Mouse (Mus musculus) hindbrain, embryonic 13.5 days (tissue): ENCODE measurements around the gene Fez1. TPM values are rescaled to one million over a fixed set of nuclear protein-coding genes. Genes with fewer than 3 reads are reported as not detected.

Experiments
- ATAC-seq: fragments of 200-750 bp; cut with Nextera tagmentation; 2 replicates; pipeline ENCODE4 v1.8.0; 2017; ENCODE audit warnings: moderate TSS enrichment; ENCODE audit not compliant: low FRiP score
- H3K27ac ChIP-seq: fragments of 300-500 bp; sonication (generic); 2 replicates; pipeline ENCODE4 v1.5.1; 2015; ENCODE audit warnings: inconsistent platforms, mild to moderate bottlenecking, moderate library complexity
- H3K27me3 ChIP-seq: fragments of 300-500 bp; sonication (generic); 2 replicates; pipeline ENCODE4 v1.6.1; 2015; ENCODE audit warnings: mild to moderate bottlenecking, inconsistent platforms
- H3K36me3 ChIP-seq: fragments of 300-500 bp; sonication (generic); 2 replicates; pipeline ENCODE4 v1.6.1; 2015; ENCODE audit warnings: mild to moderate bottlenecking, inconsistent platforms
- H3K4me1 ChIP-seq: fragments of 300-500 bp; sonication (generic); replicated peaks from 2 replicates; pipeline ENCODE4 v1.6.1; 2015; ENCODE audit warnings: inconsistent platforms
- H3K4me2 ChIP-seq: fragments of 300-500 bp; sonication (generic); 2 replicates; pipeline ENCODE4 v1.6.1; 2015; ENCODE audit warnings: inconsistent platforms, mild to moderate bottlenecking, moderate library complexity
- H3K4me3 ChIP-seq: fragments of 300-500 bp; sonication (generic); 2 replicates; pipeline ENCODE4 v1.5.1; 2015; ENCODE audit warnings: mild to moderate bottlenecking, inconsistent platforms
- H3K9ac ChIP-seq: fragments of 300-500 bp; sonication (generic); 2 replicates; pipeline ENCODE4 v1.6.1; 2015; ENCODE audit warnings: mild to moderate bottlenecking, inconsistent platforms
- H3K9me3 ChIP-seq: fragments of 300-500 bp; sonication (generic); 2 replicates; pipeline ENCODE4 v1.6.1; 2016; ENCODE audit warnings: inconsistent platforms
- WGBS: fragments of 180-500 bp; shearing (Covaris S2); methylation state at CpG from one replicate; pipeline ENCODE4 v1.1.7; 2015; 5-methylcytosine and 5-hydroxymethylcytosine counted together
- polyA plus RNA-seq: library from polyadenylated mRNA; unstranded; fragments of >200 nt; fragmentation: Nextera tagmentation; extraction: Ambion mirVana; gene quantifications from 2 replicates; pipeline ENCODE4 v1.2.1, GENCODE M21; 2015

The Fez1 gene
- 612 and 624 TPM in 2 replicates for polyA plus RNA-seq

GRCm38 (mm10) chr9:36821644-36822000 lies at the start of gene Fez1:
Gene Fez1 (plus strand): TSS chr9:36821864.
- Histone ChIP-seq H3K4me1 (peaks cover 30% of the 10 kb centered on the region), H3K27ac (peak within 1 kb of the TSS; percentile 98), H3K27me3 (no peaks in the 10 kb centered on the region), H3K4me3 (peak within 1 kb of the TSS; percentile 38), H3K9me3 (no peaks in the 10 kb centered on the region), H3K9ac (peak within 1 kb of the TSS; percentile 71), H3K4me2 (peak within 1 kb of the TSS; percentile 61), H3K36me3 (no peaks in the 10 kb centered on the region)
- 0% methylated on average over 8 of the region's 8 CpGs for WGBS
- ATAC-seq = peak; percentile 98

GRCm38 (mm10) chr9:36783921-36784320 lies 37.7 kb upstream of the Fez1 start:
- WGBS = 96% methylated on average over 2 of the region's 2 CpGs
- no peak for ATAC-seq
- Histone ChIP-seq H3K9me3 (no peaks in the 10 kb centered on the region), H3K27ac (no peak overlapping the region), H3K9ac (no peak overlapping the region), H3K4me2 (no peak overlapping the region), H3K36me3 (peaks cover 90% of the 10 kb centered on the region), H3K4me3 (no peak overlapping the region), H3K27me3 (no peaks in the 10 kb centered on the region), H3K4me1 (no peaks in the 10 kb centered on the region)

- H3K36me3 ChIP-seq = peaks cover 54% of the 10 kb centered on the region
- no peak for ATAC-seq
- no peak overlapping the region for H3K27ac ChIP-seq
- peaks cover 27% of the 10 kb centered on the region for H3K4me1 ChIP-seq
- no peak overlapping the region for H3K4me3 ChIP-seq
- 93% methylated on average over 3 of the region's 3 CpGs for WGBS
- no peak overlapping the region for H3K9ac ChIP-seq
- H3K4me2 ChIP-seq = no peak overlapping the region
- no peaks in the 10 kb centered on the region for H3K9me3 ChIP-seq
- H3K27me3 ChIP-seq = no peaks in the 10 kb centered on the region
These were observed 29.5 kb upstream of the Fez1 start for GRCm38 (mm10) chr9:36792191-36792590.

- no peak overlapping the region for H3K4me3 ChIP-seq
- H3K36me3 ChIP-seq = peaks cover 34% of the 10 kb centered on the region
- H3K27ac ChIP-seq = no peak overlapping the region
- WGBS = 70% methylated on average over 2 of the region's 2 CpGs
- H3K27me3 ChIP-seq = no peaks in the 10 kb centered on the region
- no peak for ATAC-seq
- H3K4me1 ChIP-seq = peaks cover 33% of the 10 kb centered on the region
- H3K9me3 ChIP-seq = no peaks in the 10 kb centered on the region
- H3K4me2 ChIP-seq = no peak overlapping the region
- H3K9ac ChIP-seq = no peak overlapping the region
These were observed 27.2 kb upstream of the Fez1 start for GRCm38 (mm10) chr9:36794487-36794886.

- peaks cover 23% of the 10 kb centered on the region for H3K36me3 ChIP-seq
- 86% methylated on average over 1 of the region's 1 CpGs for WGBS
- no peak overlapping the region for H3K27ac ChIP-seq
- H3K27me3 ChIP-seq = no peaks in the 10 kb centered on the region
- H3K4me1 ChIP-seq = peaks cover 33% of the 10 kb centered on the region
- peak overlapping the region; percentile 97; the same call in 1 of the 2 replicates for H3K4me3 ChIP-seq
- H3K9ac ChIP-seq = peak overlapping the region; percentile 98; the same call in 1 of the 2 replicates
- H3K9me3 ChIP-seq = no peaks in the 10 kb centered on the region
- ATAC-seq = no peak
- peak overlapping the region; percentile 81 for H3K4me2 ChIP-seq
These were observed 26.1 kb upstream of the Fez1 start for GRCm38 (mm10) chr9:36795556-36795955.

- Histone ChIP-seq H3K36me3 (peaks cover 16% of the 10 kb centered on the region), H3K9me3 (no peaks in the 10 kb centered on the region), H3K4me2 (peak overlapping the region; percentile 81), H3K9ac (peak overlapping the region; percentile 98), H3K4me3 (peak overlapping the region; percentile 97), H3K27ac (no peak overlapping the region), H3K4me1 (peaks cover 33% of the 10 kb centered on the region), H3K27me3 (no peaks in the 10 kb centered on the region)
- no peak for ATAC-seq
- WGBS = 15% methylated on average over 5 of the region's 5 CpGs
These were observed 25.4 kb upstream of the Fez1 start for GRCm38 (mm10) chr9:36796224-36796623.

GRCm38 (mm10) chr9:36796781-36797555 lies 24.7 kb upstream of the Fez1 start, which contains the start of gene Ei24:
Gene Ei24 (minus strand): TSS chr9:36797393.
- WGBS = under 1% methylated on average over 56 of the region's 66 CpGs

GRCm38 (mm10) chr9:36801961-36802360 lies 19.7 kb upstream of the Fez1 start:
- Histone ChIP-seq H3K27ac (no peak overlapping the region), H3K4me2 (no peak overlapping the region), H3K36me3 (no peaks in the 10 kb centered on the region), H3K27me3 (no peaks in the 10 kb centered on the region), H3K4me3 (no peak overlapping the region), H3K4me1 (peaks cover 6% of the 10 kb centered on the region; the same call in 1 of the 2 replicates), H3K9ac (no peak overlapping the region), H3K9me3 (no peaks in the 10 kb centered on the region)
- 88% methylated on average over 2 of the region's 2 CpGs for WGBS
- ATAC-seq = no peak

More at GRCm38 (mm10) chr9:36796781-36797555, 24.7 kb upstream of the Fez1 start, which contains the start of gene Ei24:
- H3K9me3 ChIP-seq = no peaks in the 10 kb centered on the region
- H3K36me3 ChIP-seq = peaks cover 9% of the 10 kb centered on the region
- H3K9ac ChIP-seq = peak within 1 kb of the TSS; percentile 98
- peak within 1 kb of the TSS; percentile 81 for H3K4me2 ChIP-seq
- H3K4me1 ChIP-seq = peaks cover 33% of the 10 kb centered on the region
- peak; percentile 99 for ATAC-seq
- H3K27me3 ChIP-seq = no peaks in the 10 kb centered on the region
- peak within 1 kb of the TSS; percentile 97 for H3K4me3 ChIP-seq
- peak within 1 kb of the TSS; percentile 83 for H3K27ac ChIP-seq

- no peaks in the 10 kb centered on the region for H3K36me3 ChIP-seq
- H3K9ac ChIP-seq = no peak overlapping the region
- no peaks in the 10 kb centered on the region for H3K4me1 ChIP-seq
- WGBS = 88% methylated on average over 3 of the region's 3 CpGs
- H3K9me3 ChIP-seq = no peaks in the 10 kb centered on the region
- no peaks in the 10 kb centered on the region for H3K27me3 ChIP-seq
- no peak for ATAC-seq
- no peak overlapping the region for H3K27ac ChIP-seq
- no peak overlapping the region for H3K4me3 ChIP-seq
- H3K4me2 ChIP-seq = no peak overlapping the region
These were observed 18.7 kb upstream of the Fez1 start for GRCm38 (mm10) chr9:36802951-36803350.

- 82% methylated on average over 6 of the region's 6 CpGs for WGBS
- no peak overlapping the region for H3K4me2 ChIP-seq
- no peak for ATAC-seq
These were observed 18.3 kb upstream of the Fez1 start for GRCm38 (mm10) chr9:36803386-36803785.

GRCm38 (mm10) chr9:36803926-36804325 lies 17.7 kb upstream of the Fez1 start:
- ATAC-seq = no peak
- Histone ChIP-seq H3K9me3 (no peaks in the 10 kb centered on the region), H3K9ac (no peak overlapping the region), H3K4me3 (no peak overlapping the region), H3K27me3 (no peaks in the 10 kb centered on the region), H3K36me3 (no peaks in the 10 kb centered on the region), H3K4me1 (no peaks in the 10 kb centered on the region), H3K27ac (no peak overlapping the region), H3K4me2 (no peak overlapping the region)
- WGBS = 86% methylated on average over 3 of the region's 3 CpGs

More at GRCm38 (mm10) chr9:36803386-36803785, 18.3 kb upstream of the Fez1 start:
- H3K27ac ChIP-seq = no peak overlapping the region
- no peak overlapping the region for H3K4me3 ChIP-seq
- no peaks in the 10 kb centered on the region for H3K4me1 ChIP-seq
- H3K9me3 ChIP-seq = no peaks in the 10 kb centered on the region
- H3K36me3 ChIP-seq = no peaks in the 10 kb centered on the region
- H3K9ac ChIP-seq = no peak overlapping the region
- no peaks in the 10 kb centered on the region for H3K27me3 ChIP-seq

GRCm38 (mm10) chr9:36805256-36805975 lies 16.2 kb upstream of the Fez1 start:
- WGBS = 85% methylated on average over 3 of the region's 3 CpGs
- no peaks in the 10 kb centered on the region for H3K9me3 ChIP-seq
- no peaks in the 10 kb centered on the region for H3K36me3 ChIP-seq
- H3K4me3 ChIP-seq = no peak overlapping the region
- no peaks in the 10 kb centered on the region for H3K4me1 ChIP-seq
- no peaks in the 10 kb centered on the region for H3K27me3 ChIP-seq
- no peak for ATAC-seq
- H3K4me2 ChIP-seq = no peak overlapping the region
- H3K9ac ChIP-seq = no peak overlapping the region
- no peak overlapping the region for H3K27ac ChIP-seq
